Mouse (Mus musculus) forebrain, postnatal 0 days (tissue): Measurements from ENCODE around the gene Tgfbi. TPM values are rescaled to one million over a fixed set of nuclear protein-coding genes. Genes with fewer than 3 reads are reported as not detected.

ENCODE experiments used
- ATAC-seq: fragments of 200-750 bp; cut with Nextera tagmentation; 2 replicates; pipeline ENCODE4 v1.8.0; 2017; ENCODE audit warnings: mild to moderate bottlenecking, moderate library complexity
- DNase-seq: peaks from one replicate; pipeline ENCODE4 v3.0.0-alpha.2; 2015
- H3K27ac ChIP-seq: fragments of 300-500 bp; sonication (generic); 2 replicates; pipeline ENCODE4 v1.5.1; 2014; ENCODE audit warnings: low read depth, mild to moderate bottlenecking, antibody characterized with exemption, low read length, moderate library complexity, mixed read lengths
- H3K27me3 ChIP-seq: fragments of 300-500 bp; sonication (generic); 2 replicates; pipeline ENCODE4 v1.6.1; 2014; ENCODE audit warnings: mild to moderate bottlenecking, low read length, mixed read lengths; ENCODE audit not compliant: insufficient read depth
- H3K36me3 ChIP-seq: fragments of 300-500 bp; sonication (generic); 2 replicates; pipeline ENCODE4 v1.6.1; 2014; ENCODE audit warnings: mild to moderate bottlenecking, moderate library complexity; ENCODE audit not compliant: insufficient read depth
- H3K4me1 ChIP-seq: fragments of 300-500 bp; sonication (generic); 2 replicates; pipeline ENCODE4 v1.6.1; 2014; ENCODE audit warnings: antibody characterized with exemption; ENCODE audit not compliant: insufficient read depth
- H3K4me2 ChIP-seq: fragments of 300-500 bp; sonication (generic); 2 replicates; pipeline ENCODE4 v1.6.1; 2014; ENCODE audit warnings: low read depth, mild to moderate bottlenecking, moderate library complexity
- H3K4me3 ChIP-seq: fragments of 300-500 bp; sonication (generic); 2 replicates; pipeline ENCODE4 v1.5.1; 2014; ENCODE audit warnings: low read depth, low read length, mixed read lengths
- H3K9ac ChIP-seq: fragments of 300-500 bp; sonication (generic); 2 replicates; pipeline ENCODE4 v1.6.1; 2014; ENCODE audit warnings: mild to moderate bottlenecking
- H3K9me3 ChIP-seq: fragments of 300-500 bp; sonication (generic); 2 replicates; pipeline ENCODE4 v1.6.1; 2016; ENCODE audit warnings: low read length
- CTCF ChIP-seq: sonication (generic); IDR thresholded peaks from 2 replicates; pipeline ENCODE4 v1.5.1; 2016; ENCODE audit warnings: antibody characterized with exemption, control low read depth, low read depth
- WGBS: fragments of 180-500 bp; shearing (Covaris S2); extraction: QIAGEN DNeasy Blood & Tissue Kit; methylation state at CpG from one replicate; pipeline ENCODE4 v1.1.7; 2014; 5-methylcytosine and 5-hydroxymethylcytosine counted together
- polyA plus RNA-seq: library from polyadenylated mRNA; unstranded; fragments of >200 nt; fragmentation: Nextera tagmentation; extraction: Ambion mirVana; gene quantifications from 2 replicates; pipeline ENCODE4 v1.2.1, GENCODE M21; 2015
- total RNA-seq: library from RNA; depleted of rRNA; stranded (reverse); fragments of >200 nt; gene quantifications from 2 replicates; pipeline ENCODE4 v1.2.3, GENCODE M21; 2014

Tgfbi gene
- total and polyA plus RNA-seq, 2 experiments from 2014 or later: 4.8 to 5.3 TPM

DNA sequence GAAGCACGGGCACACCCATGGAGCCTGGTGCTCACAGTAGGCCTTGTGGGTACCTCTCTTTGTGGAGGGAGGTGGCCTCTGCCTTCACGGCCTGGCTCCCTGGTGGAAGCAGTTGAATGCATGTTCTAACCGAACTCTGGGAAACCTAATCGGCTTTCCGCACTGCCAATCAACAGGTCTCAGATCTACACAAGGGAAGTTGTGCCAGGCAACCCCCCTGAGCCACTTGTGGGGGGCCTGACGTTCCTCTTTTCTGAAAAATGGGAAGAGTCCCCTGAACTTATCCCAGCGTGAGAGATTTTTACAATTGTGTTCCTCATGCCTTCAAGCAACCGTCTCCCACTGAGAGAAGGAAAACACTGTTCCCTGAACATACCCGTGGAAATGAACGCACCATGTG is 5.9 kb downstream of the Tgfbi start:
- ATAC-seq (no peak), DNase-seq (no peak)
- no peak for TF ChIP-seq CTCF
- H3K9ac ChIP-seq: no peak overlapping the region
- H3K36me3 ChIP-seq: no peaks in the 10 kb centered on the region
- H3K27me3 ChIP-seq: peaks cover 1% of the 10 kb centered on the region; the same call in 1 of the 2 replicates
- H3K4me2 ChIP-seq: no peak overlapping the region
- H3K9me3 ChIP-seq: no peaks in the 10 kb centered on the region
- no peak overlapping the region for H3K4me3 ChIP-seq
- no peak overlapping the region for H3K27ac ChIP-seq
- 0 out of 2 replicates have a peak, but pooled peaks cover 5% of the 10 kb centered on the region for H3K4me1 ChIP-seq
- 41% methylated on average over 10 of the region's 10 CpGs for WGBS

DNA sequence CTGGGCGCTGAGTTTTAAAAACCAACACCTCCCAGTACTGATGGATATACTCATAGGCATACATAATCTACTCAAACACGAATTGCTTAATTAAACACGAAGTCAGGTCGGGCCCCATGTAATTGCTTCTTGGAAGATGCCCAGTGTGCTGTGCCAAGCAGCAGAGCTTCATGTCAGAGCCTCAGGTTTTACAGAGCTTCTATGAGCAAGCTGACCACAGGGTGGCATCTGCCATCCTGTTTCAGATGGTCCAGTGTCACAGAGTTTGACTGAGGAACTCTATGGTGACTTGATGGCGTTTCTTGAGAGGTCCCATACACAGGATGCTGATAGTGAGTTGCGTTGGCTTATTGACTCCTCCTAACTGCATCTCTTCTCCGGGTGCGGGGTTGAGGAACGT is 6.5 kb downstream of the Tgfbi start:
- no peak for ATAC-seq
- WGBS: 56% methylated on average over 9 of the region's 9 CpGs
- no peak for DNase-seq
- Histone ChIP-seq H3K9ac (no peak overlapping the region), H3K4me2 (no peak overlapping the region), H3K4me3 (no peak overlapping the region), H3K27me3 (no peaks in the 10 kb centered on the region), H3K36me3 (no peaks in the 10 kb centered on the region), H3K4me1 (0 out of 2 replicates have a peak, but pooled peaks cover 5% of the 10 kb centered on the region), H3K27ac (no peak overlapping the region), H3K9me3 (no peaks in the 10 kb centered on the region)
- TF ChIP-seq CTCF: peak; percentile 47

DNA sequence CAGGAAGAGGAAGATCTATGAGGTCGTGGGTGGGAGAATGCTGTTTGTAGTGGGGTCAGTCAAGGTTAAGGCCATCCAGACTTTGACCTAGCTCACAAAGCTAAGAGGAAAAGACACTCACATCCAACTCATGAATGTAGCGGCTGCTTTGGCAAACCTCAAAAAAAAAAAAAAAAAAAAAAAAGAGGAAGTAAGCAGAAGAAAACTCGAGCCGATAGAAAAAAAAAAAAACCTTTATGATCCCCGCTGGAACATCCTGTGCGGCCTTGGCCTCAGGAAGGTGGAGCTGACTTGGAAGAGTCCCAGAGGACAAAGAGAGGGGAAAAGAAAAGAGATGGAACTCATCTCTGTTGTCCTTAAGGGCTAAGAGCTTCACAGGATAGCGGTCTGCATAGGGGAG is 7.1 kb downstream of the Tgfbi start:
- Histone ChIP-seq H3K27ac (no peak overlapping the region), H3K4me3 (no peak overlapping the region), H3K4me2 (no peak overlapping the region), H3K27me3 (no peaks in the 10 kb centered on the region), H3K36me3 (no peaks in the 10 kb centered on the region), H3K9ac (no peak overlapping the region), H3K4me1 (0 out of 2 replicates have a peak, but pooled peaks cover 5% of the 10 kb centered on the region), H3K9me3 (no peaks in the 10 kb centered on the region)
- ATAC-seq: no peak
- WGBS: 66% methylated on average over 7 of the region's 7 CpGs
- no peak for TF ChIP-seq CTCF
- DNase-seq: no peak

DNA sequence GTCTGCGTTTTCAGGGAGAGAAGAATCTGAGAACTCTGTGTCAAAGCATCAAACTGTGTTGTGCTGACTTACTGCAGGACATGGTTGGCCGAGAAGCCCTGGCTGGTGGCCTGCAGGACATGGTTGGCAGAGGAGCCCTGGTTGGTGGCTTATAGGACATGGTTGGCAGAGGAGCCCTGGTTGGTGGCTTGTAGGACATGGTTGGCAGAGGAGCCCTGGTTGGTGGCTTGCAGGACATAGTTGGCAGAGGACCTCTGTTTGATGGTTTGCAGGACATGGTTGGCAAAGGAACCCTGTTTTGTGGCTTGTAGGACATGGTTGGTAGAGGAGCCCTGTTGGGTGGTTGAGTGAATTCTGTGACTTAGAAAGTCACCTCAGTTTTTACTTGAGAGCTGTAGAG is 7.9 kb downstream of the Tgfbi start:
- H3K9me3 ChIP-seq: no peaks in the 10 kb centered on the region
- H3K36me3 ChIP-seq: no peaks in the 10 kb centered on the region
- no peak overlapping the region for H3K4me3 ChIP-seq
- DNase-seq (no peak), ATAC-seq (no peak)
- 90% methylated on average over 2 of the region's 2 CpGs for WGBS
- no peak for TF ChIP-seq CTCF
- no peak overlapping the region for H3K9ac ChIP-seq
- H3K27me3 ChIP-seq: no peaks in the 10 kb centered on the region
- 0 out of 2 replicates have a peak, but pooled peaks cover 5% of the 10 kb centered on the region for H3K4me1 ChIP-seq
- H3K4me2 ChIP-seq: no peak overlapping the region
- H3K27ac ChIP-seq: no peak overlapping the region

GRCm38 (mm10) chr13:56622201-56622757 is 13.0 kb downstream of the Tgfbi start:
- Histone ChIP-seq H3K27me3 (no peaks in the 10 kb centered on the region), H3K9ac (no peak overlapping the region), H3K4me3 (no peak overlapping the region), H3K4me2 (no peak overlapping the region), H3K4me1 (no peaks in the 10 kb centered on the region), H3K9me3 (no peaks in the 10 kb centered on the region), H3K36me3 (no peaks in the 10 kb centered on the region), H3K27ac (no peak overlapping the region)
- 46% methylated on average over 8 of the region's 8 CpGs for WGBS
- DNase-seq: no peak
- no peak for ATAC-seq
- TF ChIP-seq CTCF: no peak

GRCm38 (mm10) chr13:56626524-56626923 is 17.2 kb downstream of the Tgfbi start:
- no peak for TF ChIP-seq CTCF
- 81% methylated on average over 6 of the region's 6 CpGs for WGBS
- H3K9ac ChIP-seq: no peak overlapping the region
- ATAC-seq (no peak), DNase-seq (no peak)
- no peaks in the 10 kb centered on the region for H3K9me3 ChIP-seq
- no peak overlapping the region for H3K4me2 ChIP-seq
- H3K4me3 ChIP-seq: no peak overlapping the region
- no peaks in the 10 kb centered on the region for H3K36me3 ChIP-seq
- H3K4me1 ChIP-seq: no peaks in the 10 kb centered on the region
- no peak overlapping the region for H3K27ac ChIP-seq
- no peaks in the 10 kb centered on the region for H3K27me3 ChIP-seq

GRCm38 (mm10) chr13:56630081-56630480 is 20.8 kb downstream of the Tgfbi start:
- no peak overlapping the region for H3K4me2 ChIP-seq
- no peak overlapping the region for H3K27ac ChIP-seq
- ATAC-seq (no peak), DNase-seq (no peak)
- H3K36me3 ChIP-seq: no peaks in the 10 kb centered on the region
- H3K9ac ChIP-seq: no peak overlapping the region
- no peaks in the 10 kb centered on the region for H3K9me3 ChIP-seq
- H3K27me3 ChIP-seq: no peaks in the 10 kb centered on the region
- TF ChIP-seq CTCF: no peak
- WGBS: 92% methylated on average over 4 of the region's 4 CpGs
- no peaks in the 10 kb centered on the region for H3K4me1 ChIP-seq
- H3K4me3 ChIP-seq: no peak overlapping the region
